Mouse (Mus musculus) T-helper 17 cell (primary cell): ENCODE measurements around the gene Cgnl1.

Experiments used
- in situ Hi-C, 2 experiments: fragments of 300-600 bp; cut with MboI, MseI; formaldehyde crosslinking; loops; 1 replicate in 1 of 2; 2 replicates in 1 of 2; pipeline ENCODE4 v1.15.1; 2025; ENCODE audit warnings: high pct_unique_total_duplicates in 2 of 2

Gene Cgnl1

DNA sequence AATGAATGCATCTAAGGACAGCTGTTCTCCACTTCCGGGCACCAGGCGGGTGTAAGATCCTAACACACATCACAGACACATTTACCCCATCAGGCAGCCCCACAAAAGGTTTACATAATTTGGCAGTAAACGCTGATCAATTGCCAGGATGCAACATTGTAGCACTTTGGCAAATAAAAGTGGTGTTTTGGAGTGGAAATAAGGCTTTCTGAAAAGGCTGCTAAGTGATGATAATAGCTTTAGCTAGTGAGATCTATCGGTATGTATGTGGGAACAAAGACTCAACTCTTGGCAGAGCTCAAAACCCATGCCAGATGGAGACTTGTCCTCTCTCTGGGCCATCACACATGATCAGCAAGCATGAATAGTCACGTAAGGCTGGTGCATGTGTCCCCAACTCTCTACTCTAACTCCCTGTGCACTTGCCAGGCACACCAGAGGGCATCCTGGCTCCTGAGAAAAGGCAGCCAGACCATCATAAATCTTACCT, 42.5 kb downstream of the Cgnl1 start:
- in situ Hi-C loops, result loop anchor here in 1 of 2 experiments (10.0 kb wide), 1 partner anchor 1594 kb away; no protein-coding TSS in a partner anchor

DNA sequence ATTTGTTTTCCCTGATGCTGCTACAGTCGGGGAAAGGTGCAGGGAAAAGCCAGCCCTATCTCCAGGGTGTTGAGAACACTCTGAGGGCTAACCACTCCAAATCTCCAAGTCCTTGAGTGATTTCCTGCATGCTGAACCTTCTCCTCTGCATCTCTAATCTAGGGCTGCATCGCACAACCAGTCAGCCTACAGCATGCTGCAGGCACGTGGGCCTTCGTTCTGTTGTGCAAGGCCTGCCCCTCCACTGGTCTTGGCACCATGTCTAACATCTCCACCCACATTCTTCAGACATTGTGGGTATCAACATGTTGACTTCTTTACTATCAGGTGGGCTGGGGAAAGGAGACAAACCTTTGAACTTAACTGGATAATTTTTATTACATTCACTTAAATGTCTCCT, 44.2 kb downstream of the Cgnl1 start:
- in situ Hi-C loops, result loop anchor here in 1 of 2 experiments (10.0 kb wide), 1 partner anchor 1592 kb away; no protein-coding TSS in a partner anchor

DNA sequence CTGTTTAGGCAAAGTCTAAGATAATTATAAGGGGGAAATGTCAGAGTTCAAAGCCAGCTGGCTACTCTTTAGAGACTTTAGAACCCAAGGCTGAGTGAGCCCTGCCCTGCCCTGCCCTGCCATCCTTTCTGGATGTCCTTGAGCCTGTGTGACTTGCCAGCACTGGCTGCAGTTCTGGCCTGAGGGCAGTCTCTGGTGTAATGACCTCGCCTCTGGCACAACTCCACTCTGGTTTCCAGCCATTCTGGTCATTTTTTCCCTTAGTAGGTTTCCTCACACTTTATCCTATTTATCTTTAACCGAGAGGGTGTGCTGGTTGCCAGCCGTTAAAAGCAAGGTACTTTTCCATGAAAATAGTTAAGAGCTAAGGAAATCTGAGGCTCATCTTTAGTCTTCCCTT, 45.3 kb downstream of the Cgnl1 start:
- in situ Hi-C loops, result loop anchor here in 1 of 2 experiments (10.0 kb wide), 1 partner anchor 1591 kb away; no protein-coding TSS in a partner anchor

DNA sequence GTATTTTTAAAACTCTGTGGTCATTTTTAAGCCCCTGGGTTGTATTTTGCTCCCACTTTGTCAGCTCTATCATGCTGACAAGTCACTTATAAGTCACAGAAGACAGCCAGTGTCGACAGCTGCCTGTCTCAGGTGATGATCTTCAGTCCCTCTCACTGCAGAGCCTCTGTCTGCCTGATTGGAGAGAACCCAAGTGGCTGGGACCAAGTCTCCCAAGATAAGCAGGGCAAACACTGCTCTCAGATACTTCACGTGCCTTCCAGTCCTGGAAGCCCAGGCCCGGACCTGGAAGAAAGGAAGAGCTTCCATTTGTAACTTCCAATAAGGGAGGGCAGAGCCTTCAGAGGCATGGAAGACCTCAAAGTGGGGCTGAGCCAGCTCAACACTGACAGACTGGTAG, 49.0 kb downstream of the Cgnl1 start:
- in situ Hi-C loops, result loop anchor here in 1 of 2 experiments (10.0 kb wide), 1 partner anchor 1588 kb away; no protein-coding TSS in a partner anchor

DNA sequence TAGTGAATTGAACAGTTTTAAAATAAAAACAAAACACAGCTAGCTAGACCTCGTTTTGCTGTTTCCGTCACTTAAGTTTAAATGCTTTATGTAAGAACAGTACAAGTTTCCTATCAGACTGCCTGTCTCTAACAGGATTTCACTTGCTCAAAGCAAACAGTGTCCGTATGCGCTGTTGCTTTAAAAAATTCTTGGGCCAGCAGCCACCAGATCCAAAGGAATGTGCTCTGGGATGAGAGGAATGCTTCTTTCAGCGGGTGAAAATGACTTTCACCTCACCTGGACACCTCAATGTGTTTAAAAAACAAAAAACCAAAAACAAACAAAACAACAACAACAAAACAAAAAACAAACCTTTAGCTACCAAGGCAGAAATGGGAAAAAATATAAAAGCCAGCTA, 54.4 kb downstream of the Cgnl1 start:
- in situ Hi-C loops, result no loop called here

DNA sequence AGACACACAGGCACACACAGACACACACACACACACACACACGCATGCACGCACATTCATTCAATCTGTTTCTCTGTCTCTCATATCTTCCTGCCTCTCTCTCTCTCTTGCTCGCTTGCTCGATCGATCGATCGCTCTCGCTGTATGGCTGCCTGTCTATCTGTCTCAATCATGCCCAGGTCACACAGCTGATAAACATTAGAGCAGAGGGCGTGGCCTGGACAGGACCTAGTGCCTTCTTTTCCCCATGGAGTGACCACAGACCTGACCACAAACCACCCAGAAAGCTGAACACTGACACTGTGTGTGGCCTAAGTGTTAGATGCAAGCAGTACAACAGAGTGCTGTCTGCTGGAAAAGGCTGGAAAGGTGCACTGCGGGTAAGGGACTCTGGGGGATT, 60.6 kb downstream of the Cgnl1 start:
- in situ Hi-C loops, result no loop called here

DNA sequence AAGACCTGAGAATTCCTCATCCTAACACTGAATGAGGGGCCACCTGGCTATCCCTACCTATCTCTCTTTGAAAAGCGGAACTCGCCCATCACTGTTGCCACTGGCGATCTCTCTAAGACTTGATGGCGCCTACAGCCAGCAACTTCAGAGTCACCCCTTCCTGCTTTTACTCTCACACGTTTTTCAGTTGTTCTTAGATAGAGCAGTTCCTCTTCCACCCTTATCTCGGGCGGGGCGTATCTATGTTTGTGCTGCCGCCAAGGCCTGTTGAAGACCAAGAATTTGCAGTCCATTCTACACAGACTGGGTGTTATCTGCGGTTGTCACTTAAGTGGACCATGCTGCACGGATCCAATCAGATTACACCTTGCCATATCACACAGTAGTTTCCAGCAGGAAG, 62.2 kb downstream of the Cgnl1 start:
- in situ Hi-C loops, result no loop called here

DNA sequence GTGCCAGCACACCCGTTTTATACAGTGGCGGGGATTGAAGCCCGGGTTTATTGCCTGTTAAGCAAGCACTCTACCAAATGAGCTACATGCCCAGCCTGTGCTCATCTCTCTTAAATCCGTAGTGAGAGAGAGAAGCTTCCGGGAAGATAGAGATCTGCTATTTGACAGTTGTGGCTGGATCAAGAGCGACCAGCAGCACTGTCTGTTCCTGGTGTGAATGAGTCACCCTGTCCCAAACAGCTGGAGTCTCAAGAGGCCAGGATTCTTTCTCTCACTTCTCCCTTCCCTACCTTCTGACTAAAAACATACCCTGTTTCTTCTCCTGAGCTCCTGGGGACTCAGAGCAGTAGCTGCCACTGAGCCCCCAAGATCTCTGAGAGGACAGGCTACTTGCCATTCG, 63.4 kb downstream of the Cgnl1 start:
- in situ Hi-C loops, result no loop called here

DNA sequence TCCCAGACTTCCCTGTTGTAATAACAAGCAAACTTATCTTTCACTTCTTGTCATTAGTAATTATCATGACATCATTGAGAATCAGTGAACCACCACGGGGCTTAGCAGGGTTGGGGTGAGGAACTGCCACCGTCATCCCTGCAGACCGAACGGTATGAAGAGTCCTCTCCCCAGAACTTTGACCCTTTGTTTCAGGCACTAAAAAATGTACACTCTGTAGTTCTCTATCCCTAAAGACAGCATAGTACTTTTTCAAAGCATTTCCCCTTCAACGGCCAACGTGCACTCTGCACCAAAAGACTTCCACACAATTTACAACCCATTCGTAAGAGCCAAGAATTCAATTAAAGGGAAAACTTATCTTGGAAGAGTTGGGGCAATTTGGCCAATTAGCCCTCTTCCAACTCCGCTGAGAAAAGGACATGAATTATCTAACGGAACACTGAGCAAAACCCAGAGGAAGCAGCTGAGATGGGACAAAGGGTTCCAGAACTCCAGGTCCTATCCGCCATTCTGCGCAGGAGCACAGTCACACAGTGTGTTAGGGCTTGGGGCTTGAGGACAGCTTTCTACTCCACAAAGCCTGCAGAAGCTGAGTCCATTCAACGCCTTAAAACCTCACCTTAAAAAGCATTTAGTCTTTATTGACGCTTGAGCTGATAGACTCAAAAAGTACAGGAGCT, 66.9 kb downstream of the Cgnl1 start:
- in situ Hi-C loops, result no loop called here

DNA sequence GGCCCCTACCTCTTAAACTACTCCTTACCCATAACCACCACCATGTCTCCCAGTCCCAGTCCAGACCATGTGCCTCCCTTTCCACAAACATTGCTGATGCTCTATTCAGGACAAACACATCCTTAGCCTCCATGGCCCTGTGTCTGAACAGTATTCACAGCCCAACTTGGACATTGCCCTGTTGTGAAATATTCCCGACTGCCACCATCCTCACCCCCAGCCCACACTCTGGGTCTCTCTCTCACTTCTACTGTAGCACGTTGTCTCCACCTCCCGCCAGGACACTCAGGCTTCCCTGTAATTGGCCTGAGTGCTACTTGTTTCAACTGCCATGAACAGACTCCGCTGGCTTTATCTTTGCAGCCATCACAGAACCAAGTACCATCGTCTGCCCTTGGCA, 72.3 kb downstream of the Cgnl1 start:
- in situ Hi-C loops, result no loop called here

DNA sequence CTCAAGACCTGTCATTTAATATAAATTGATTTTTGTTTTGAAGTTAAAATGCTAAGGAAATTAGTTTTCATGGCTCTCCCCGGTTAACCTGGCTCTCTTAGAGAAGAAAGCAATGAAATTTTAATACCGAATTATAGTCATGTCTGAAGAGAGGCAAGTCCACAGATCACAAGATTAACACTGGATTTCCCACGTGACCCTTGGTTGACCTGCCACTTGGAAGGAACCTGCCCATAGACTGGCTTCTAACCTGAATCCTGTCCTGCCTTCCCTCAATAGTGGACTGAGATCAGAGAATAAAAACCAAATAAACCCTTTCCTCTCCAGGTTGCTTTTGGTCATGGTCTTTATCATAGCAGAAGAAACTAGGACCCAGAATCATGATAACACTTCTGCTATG, 73.3 kb downstream of the Cgnl1 start:
- in situ Hi-C loops, result no loop called here

DNA sequence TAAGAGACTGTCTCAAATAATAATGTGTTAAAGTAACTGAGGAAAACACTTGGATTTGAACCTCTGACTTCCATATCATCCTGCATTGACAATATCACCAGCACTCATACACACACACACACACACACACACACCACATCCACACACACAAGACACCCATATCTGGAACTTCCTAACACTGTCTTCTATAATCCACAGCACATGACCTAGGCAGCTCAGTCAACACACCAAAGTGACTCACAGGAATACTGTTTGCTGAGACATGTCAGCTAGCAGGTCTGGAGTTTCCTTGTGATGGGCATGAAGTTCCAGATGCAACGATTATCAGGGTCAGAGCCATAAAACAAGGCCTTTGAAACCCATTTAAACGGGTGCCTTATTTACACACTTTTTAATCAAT, 74.2 kb downstream of the Cgnl1 start:
- in situ Hi-C loops, result no loop called here

DNA sequence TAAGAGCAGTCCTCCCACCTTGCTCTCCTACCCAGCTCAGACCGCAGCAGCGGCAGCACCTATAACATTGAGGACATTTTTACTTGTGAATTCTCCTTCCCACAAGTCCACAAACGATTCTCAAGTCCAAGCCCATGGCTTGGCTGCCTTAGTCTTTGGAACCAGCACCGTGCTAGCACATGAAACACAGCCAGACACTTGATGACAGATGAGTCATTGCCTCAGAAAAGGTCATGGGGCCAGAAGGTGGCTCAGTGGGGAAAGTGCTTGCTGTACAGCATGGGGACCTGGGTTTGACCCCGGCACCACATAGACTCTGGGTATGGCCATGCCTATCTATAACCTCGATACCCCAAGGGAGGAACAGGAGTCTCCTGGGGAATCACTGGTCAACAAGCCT, 74.6 kb downstream of the Cgnl1 start:
- in situ Hi-C loops, result no loop called here

DNA sequence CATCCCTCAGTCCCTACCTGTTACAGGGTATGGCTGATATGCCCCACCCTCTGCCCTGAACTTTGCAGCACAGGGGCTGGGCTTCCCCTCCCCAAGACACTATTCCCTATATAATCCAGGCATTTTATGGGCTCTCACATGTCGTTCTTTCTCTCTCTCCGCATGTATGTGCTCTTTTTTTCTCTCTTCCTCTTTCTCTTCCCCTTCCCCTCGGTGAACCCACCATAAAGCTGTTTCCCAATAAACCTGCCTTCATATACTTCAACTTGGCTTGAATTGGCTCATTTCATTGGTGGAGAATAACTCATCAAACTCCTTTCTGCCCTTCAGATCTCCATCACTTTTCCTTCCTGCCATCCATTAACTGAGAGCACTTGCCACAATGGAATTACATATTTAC, 76.3 kb downstream of the Cgnl1 start:
- in situ Hi-C loops, result no loop called here

DNA sequence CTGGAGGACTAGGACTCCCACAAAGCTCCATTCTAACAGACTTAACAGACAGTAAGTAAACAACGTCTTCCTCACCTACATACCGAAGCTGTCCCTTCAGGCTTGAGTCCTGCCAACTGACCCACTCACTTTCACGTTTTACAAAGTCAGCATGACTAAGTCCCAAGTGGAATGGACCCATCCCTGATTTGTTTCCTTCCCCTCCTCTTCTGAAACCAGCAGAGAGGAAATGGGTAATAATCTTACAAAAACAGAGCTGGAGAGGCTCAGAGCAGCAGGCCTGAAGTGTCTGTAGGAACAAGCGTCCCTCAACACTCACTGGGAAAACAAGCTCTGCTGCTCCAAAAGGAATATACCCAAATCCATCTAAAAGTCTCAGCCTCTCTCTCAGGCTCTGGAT, 77.2 kb downstream of the Cgnl1 start:
- in situ Hi-C loops, result no loop called here

DNA sequence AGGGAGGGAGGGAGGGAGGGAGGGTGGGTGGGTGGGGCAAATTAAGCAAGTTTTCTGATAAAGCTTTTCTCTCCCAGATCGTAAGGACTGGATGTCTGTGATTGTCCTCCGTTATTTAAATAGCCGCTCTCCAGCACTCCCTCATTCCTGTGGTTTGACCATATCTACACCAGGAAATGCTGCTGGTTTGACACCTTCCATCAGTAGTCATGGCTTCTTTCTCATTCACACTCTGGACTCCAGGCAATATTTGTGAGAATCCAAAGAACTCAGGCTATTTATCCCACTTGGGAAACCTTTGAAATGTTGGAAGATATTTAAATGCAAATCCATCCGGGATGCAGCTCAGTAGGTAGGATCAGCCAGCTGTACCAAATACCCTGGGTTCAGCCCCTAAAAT, 77.6 kb downstream of the Cgnl1 start:
- in situ Hi-C loops, result no loop called here

DNA sequence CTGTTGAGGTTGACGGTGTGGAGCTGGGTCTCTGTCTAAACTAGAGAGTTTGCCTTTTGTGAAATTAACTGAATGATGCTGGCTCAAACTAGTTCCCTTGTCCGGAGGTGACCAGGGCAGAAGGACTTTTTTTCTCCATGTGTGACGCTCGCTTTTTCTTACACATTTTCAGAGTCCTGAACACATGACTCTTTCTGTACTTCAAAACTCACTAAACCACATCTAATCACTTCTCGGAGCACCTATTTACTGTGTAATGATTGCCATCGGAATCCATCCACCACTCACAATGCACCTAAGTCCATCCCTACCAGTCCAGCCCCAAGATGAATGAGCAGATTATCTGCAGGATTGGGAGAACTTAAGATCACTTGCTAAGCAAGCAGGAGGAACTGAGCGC, 79.2 kb downstream of the Cgnl1 start:
- in situ Hi-C loops, result no loop called here

DNA sequence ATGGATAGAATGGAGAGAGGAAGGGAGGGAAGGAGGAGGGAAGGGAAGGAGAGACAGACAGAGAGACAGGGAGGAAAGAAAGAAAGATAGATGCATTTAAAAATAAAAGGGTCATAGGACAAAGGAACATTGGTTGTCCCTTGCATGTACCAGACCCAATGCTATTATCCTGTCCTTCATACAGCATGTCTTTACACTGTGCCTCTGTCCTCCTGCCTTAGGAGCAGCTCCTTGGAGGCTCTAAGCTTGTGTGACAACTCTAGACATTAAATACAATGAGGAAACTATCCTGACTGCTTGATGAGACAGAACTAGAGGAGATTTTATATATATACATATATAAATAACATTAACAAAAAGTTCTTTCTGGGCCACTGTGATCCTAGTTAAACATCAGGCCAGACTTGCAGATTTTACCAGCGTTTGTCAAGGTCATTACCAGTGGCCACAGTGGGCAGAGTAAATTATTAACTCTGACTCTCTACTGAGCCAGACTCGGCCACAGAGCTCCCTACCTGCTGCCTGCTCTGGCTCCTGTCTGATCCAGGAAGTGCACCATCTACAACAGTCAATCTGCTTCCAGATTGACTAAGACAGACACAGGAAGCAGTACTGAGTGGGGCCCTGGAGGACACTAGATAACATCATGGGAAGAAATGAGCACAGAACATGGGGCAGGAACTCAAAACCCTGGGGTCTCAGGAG, 81.9 kb downstream of the Cgnl1 start:
- in situ Hi-C loops, result no loop called here

DNA sequence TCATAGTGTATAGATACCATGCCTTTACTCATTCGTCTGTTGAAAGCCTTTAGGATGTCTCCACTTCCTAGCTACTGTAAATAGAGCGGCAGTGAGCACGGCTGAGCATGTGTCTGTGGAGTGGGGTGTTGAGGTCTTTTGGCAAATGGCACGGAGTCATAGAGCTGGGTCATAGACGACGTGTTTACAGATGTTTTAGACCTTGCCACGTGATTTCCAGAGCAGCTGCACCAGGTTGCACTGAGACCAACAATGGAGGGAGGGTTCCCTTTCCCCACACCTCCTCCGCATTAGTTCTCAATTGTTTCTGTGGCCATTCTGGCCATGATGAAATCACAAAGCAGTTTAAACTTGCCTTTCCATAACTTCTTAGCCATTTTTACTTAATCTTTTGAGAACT, 84.9 kb downstream of the Cgnl1 start:
- in situ Hi-C loops, result no loop called here

DNA sequence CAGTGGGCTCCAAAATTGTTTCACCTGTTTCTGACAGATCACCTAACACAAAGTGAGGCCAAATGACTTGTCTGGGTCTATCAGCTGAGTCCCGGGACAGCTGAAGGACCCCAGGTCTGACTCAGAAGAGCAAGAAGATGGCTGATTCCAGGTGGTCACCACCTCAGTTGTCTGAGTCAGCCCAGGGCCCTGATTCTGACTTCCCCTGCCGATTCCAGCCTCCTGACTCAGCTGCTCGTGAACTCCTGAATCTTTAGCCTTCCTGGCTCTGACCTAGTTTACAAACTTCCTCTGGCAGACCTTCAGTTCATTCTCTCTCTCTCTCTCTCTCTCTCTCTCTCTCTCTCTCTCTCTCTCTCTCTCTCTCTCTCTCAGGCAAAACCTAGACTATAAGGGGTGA, 86.6 kb downstream of the Cgnl1 start:
- in situ Hi-C loops, result no loop called here

DNA sequence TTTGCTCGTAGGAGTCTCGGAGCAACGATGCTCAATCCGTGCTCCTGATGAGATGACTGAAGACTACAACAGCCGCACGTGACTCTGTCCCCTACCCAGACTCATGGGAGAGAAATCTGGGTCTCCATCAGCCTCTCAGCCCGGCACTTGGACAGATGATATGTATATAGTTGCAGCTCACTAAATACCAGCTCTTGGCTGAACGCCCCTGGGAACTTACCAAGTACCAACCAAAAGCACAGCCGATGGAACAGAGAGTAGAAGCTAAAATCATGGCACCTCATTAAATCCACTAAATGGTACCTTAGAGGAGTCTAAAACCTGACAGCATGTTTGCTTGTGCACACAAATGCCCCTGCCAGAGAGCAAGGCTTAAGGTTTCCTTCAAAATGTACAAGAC, 91.0 kb downstream of the Cgnl1 start:
- in situ Hi-C loops, result no loop called here

DNA sequence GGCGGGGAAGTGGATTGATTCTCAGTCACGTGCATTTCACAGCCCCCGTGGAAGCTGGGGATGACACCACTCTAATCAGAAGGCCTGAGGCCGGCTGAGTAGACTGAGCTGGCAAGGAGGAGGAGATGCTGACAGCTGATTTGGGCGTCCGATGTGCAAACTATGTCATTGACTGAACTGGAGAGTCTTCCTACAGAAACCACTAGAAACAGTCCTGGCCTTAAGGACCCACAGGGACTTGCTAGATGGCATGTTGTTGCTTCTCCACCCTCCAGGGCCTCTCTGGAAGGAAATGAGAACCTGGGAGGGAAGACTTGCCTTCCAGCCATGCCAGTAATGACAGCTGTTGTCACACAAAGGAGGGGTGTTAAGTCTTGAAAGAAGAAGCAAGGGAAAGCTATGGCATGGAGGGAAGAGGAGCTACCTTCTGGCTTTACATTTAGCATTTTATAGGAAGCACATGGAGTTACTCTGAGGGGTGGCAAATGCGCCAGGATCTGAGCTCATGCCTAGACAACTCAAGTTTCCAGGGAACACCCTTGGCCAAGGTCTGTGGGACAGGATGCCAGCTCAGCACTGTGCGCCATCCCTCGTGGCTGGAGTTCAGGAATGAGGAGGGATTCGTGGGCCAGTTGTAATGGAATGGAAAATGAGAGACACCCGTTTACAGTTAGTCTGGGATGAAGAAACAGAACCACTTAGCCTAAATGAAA, 92.1 kb downstream of the Cgnl1 start:
- in situ Hi-C loops, result no loop called here
